Mouse (Mus musculus) cerebellum, postnatal 4 days (tissue): ENCODE data around the gene Serpina1e.
"Not testable (repeated sequence)": the region's sequence is repeated elsewhere in the genome, so short reads cannot be mapped to it uniquely, and the experiment has no call there.

Source experiments
- DNase-seq, 2 experiments: peaks; one replicate each; pipeline ENCODE4 v3.0.0; 2022; ENCODE audit warnings: low spot score in 2 of 2, mixed read lengths in 1 of 2

Serpina1e gene

GRCm38 (mm10) chr12:103962860-103963259, 4.1 kb upstream of the Serpina1e start:
- DNase-seq: no peak

GRCm38 (mm10) chr12:103962337-103962736, 3.6 kb upstream of the Serpina1e start:
- no peak for DNase-seq

GRCm38 (mm10) chr12:103961716-103962115, 2.9 kb upstream of the Serpina1e start:
- no peak for DNase-seq

GRCm38 (mm10) chr12:103956555-103956954, 2.2 kb downstream of the Serpina1e start:
- DNase-seq: not testable (repeated sequence)

- not testable (repeated sequence) for DNase-seq
Measured at GRCm38 (mm10) chr12:103952972-103953371, 5.8 kb downstream of the Serpina1e start.

- DNase-seq: no peak
Measured at GRCm38 (mm10) chr12:103946243-103946642, 12.5 kb downstream of the Serpina1e start.

- not testable (repeated sequence) for DNase-seq
Measured at GRCm38 (mm10) chr12:103909181-103909580, 49.6 kb downstream of the Serpina1e start.

- DNase-seq: not testable (repeated sequence)
Measured at GRCm38 (mm10) chr12:103907746-103908145, 51.0 kb downstream of the Serpina1e start.

GRCm38 (mm10) chr12:103904837-103905340, 53.9 kb downstream of the Serpina1e start, which contains the start of gene Serpina1c:
Gene Serpina1c, minus strand, starts transcription at chr12:103904887.
- not testable (repeated sequence) for DNase-seq

GRCm38 (mm10) chr12:103901929-103902328, 56.8 kb downstream of the Serpina1e start:
- DNase-seq: not testable (repeated sequence)
